Mouse (Mus musculus) cerebellum, postnatal 14 days (tissue): ENCODE results near the gene Cpa5.

Experiments used
- DNase-seq, 2 experiments: peaks; one replicate each; pipeline ENCODE4 v3.0.0; 2021; ENCODE audit warnings: mixed read lengths in 2 of 2

Cpa5 gene

DNA sequence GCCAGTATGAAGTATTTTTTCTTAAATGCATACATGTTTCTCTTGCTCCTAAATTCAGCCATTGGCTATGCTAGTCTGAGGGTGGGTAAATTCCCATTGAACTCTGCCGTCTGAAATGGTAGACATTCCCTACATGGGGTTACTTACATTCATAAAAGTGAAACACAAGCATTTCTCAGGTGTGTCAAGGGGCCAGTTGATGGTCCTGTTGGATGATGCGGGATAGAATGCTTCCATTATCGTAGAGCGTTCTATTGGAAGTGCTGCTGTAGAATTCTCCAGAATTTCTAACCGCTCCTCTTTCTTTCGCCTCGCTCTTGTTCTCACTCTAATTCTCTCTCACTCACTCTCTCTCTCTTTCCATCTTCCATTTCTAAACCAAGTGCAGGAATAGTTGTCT is at the start of gene Cpa5:
TSS of gene Cpa5 (plus strand) at position 301 of the 400 bp plus-strand sequence.
- no peak for DNase-seq

DNA sequence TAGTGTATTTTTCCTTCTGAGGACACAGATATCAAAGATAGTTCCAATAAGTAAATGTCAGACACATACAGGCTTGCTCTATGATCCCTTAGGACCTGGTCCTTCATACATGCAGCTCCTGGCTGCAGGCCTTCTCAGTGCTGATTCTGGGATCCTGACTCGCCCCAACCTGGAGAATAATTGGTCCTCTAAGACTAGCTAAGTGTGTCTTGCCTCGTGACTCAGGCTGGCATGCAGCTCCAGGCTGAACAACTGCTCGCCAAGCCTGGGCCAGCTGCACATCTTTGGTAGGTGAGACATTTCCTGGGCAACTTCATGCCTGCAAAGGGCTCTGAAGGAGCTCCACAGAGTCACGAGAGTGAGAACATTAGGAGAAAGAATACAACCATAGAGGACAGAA is 48.7 kb upstream of the Cpa5 start:
- no peak for DNase-seq

DNA sequence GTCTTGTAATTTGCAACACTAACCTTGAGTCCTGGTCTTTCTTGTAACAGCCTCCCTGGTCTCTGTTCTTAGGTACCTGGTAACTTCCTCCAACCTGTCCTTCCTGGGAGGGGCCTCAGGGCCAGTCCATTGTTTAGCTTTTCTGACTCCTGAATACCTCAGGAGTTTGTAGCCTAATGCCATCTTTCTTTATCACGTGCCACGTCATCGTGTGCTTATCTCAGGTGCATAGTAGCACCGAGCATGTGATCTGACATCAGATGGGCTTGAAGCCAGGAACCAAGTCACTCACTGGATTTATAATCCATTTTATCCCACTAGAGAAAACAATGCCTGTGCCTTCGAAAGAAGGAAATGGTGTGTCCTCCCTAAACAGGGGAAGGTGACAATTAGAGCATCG is 47.2 kb upstream of the Cpa5 start:
- DNase-seq, result no peak

DNA sequence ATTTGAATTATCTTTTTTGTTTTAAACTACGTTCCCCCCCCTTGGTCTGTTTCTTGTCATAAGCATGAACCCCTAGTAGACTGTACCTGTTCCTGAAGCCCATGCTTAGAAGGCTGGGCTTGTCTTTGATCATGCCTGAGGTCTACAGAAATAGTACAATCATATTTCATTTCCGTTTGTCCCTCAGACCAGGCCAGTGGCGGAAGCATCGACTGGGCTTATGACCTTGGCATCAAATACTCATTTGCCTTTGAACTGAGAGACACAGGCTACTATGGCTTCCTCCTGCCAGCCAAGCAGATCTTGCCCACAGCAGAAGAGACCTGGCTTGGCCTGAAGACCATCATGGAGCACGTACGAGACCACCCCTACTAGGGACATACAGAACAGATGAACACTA is 46.8 kb upstream of the Cpa5 start:
- no peak for DNase-seq

DNA sequence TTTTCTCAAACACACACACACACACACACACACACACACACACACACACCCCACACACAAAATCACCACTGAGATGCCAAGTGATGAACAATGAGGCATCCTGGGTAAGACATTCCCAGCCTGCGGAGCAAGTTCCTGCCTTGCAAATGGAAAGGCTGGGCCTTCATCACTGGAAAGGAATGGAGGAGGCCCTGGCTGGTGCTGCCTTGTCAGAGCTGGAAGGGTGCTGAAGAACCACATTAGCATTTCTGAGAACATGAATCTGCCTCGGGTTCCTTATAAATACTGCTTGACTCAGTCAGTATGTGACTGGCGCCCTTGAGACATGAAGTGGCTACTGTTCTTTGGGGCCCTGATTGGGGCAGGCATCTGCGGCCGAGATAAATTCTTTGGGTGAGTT is 42.7 kb upstream of the Cpa5 start, which contains the start of gene Cpa4:
TSS of gene Cpa4 (plus strand) at position 301 of the 400 bp plus-strand sequence.
- no peak for DNase-seq

DNA sequence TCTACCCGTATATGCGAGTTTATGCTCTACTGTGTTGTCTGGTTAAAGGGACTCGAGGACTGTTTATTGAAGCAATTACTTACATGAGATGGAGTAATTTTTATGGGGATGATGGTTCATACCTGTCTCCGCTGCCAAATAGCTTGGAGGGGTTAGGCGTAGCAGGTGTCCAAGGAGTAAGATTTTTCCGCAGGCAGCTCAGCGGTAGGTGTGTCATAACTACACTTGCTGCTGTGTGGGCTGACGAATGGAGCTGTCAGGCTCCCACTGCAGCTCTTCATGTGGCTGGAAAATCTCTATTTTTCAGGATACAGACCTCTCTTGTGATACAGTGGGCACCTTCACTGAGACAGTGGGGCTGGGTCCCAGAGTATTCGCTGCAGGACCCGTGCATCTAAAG is 41.5 kb upstream of the Cpa5 start:
- DNase-seq, result no peak

DNA sequence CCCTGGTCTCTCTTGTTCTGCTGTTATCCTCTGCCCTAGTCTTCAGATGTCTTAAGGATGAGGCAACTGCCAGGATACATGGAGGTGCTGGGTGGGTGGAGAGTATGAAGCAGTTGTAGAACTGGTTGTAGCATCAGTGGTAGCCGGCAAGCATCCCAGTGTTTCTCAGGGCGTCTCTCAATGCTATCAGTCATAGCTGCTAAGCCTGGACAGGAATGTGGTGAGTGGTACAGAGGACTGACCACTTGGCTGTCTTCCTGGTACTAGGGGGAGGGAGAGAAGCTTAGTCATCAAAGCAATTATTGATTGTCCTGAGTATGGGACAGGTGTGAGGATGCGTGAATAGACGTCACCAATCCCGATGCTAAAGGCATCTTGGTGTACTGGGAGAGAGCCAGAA is 40.8 kb upstream of the Cpa5 start:
- no peak for DNase-seq

DNA sequence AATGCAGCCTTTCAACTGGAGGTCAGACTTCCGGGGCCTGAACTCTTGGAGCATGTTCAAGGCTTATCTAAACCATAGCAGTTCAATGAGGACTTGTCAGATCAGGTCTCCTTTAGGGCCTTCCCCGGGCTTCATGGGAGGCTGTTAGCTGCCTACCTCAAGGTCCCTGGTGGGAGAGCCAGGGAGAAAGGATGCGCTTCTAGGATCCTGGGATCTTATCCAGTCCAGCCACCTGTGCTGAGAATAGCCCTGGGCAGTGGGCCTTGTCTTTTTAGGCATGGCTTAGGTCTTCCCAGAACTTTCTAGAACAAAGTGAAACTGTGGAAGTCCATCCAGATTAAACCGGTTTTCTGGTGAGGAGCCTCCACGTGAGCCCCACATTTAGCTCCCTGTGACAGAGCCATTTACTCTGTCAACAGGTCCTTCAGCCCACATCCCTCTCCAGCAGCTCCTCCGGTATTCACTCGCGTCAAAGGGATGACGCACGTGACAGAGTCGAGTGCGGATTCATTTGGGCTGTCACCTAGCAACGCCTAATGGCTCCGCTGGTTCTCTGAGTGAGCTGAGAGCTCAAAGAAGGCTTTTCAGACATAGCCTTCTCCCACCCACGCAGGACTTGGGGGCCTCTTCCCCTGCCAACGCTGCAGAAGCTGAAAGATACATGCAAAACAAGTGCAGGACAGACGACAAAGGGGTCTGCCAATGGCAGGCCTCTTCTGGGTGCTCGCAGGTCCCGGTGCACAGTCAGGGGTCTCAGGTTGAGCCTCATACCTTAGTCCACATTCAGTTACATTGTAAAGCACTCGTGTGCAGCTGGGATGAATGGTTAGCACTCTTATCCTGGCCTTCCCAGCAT is 38.1 kb upstream of the Cpa5 start:
- peak in 1 of 2 experiments; percentile 31 for DNase-seq

DNA sequence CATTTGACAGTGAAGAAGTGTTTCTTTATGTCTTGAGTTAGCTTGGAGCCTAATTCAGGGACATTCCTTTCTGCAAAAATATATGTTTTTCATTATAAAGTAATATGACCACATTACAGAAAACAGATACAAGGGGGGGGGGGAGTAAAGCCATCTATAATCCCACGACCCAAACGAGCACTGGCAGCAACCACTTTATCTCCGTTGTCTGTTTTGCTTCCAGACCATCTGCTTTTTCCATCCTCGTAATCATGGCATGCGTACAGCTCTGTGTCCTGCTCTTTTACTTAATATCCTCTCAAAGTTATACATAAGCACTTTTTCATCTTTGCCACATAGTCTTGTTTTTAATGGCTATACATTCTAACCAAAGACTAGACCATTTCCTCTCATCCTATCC is 37.4 kb upstream of the Cpa5 start:
- no peak for DNase-seq

DNA sequence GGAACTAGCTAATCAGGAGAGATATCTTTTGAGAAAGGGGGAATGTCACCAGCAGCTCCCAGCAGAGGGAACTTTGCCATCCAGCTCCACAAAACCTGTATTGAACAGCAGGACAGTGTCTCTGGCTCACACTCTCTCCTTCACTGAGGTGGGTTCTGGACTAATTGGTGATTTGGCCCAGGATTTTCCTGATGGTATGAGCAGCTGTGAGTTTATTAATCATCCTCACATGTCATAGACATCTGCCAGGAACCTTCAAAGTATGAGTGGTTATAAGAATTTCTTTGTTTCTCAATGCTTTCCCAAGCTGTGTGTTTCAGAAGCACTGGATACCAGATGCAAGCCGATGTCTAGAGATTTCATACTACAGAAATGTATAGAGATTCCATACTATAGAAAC is 35.9 kb upstream of the Cpa5 start:
- DNase-seq, result no peak

DNA sequence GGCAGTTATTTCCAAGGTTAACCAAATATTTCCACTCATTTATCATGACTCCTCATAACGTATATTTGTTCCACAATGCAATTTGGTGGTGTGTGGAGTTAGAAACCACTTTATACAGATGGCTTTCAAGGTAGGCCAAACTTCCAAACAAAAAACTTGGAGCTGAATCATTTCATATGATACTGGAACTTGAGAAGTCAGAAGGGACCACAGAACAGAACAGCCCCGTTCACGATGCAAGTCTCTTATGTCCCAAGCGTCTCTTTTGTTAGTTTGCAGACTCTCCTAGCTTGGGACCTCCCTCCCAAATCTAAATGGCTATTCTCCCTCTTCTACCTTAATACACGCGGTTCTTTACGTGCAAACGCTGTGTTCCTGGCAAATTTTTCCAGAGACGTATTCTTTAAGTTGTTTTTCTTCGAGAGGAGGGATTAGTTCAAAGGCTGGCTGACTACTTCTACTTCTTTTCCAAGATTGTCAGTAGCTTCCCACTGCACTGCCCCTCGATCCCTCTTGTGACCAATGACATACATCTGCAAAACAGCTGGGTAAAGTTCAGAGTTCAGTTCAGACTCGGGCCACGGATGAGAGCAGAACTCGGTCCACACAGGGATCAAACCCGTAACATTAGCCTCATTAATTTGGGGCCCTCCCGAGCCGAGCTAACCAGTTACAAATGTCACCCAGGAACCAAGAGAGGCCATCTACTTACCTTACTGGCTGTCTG is 34.2 kb upstream of the Cpa5 start:
- DNase-seq, result no peak

DNA sequence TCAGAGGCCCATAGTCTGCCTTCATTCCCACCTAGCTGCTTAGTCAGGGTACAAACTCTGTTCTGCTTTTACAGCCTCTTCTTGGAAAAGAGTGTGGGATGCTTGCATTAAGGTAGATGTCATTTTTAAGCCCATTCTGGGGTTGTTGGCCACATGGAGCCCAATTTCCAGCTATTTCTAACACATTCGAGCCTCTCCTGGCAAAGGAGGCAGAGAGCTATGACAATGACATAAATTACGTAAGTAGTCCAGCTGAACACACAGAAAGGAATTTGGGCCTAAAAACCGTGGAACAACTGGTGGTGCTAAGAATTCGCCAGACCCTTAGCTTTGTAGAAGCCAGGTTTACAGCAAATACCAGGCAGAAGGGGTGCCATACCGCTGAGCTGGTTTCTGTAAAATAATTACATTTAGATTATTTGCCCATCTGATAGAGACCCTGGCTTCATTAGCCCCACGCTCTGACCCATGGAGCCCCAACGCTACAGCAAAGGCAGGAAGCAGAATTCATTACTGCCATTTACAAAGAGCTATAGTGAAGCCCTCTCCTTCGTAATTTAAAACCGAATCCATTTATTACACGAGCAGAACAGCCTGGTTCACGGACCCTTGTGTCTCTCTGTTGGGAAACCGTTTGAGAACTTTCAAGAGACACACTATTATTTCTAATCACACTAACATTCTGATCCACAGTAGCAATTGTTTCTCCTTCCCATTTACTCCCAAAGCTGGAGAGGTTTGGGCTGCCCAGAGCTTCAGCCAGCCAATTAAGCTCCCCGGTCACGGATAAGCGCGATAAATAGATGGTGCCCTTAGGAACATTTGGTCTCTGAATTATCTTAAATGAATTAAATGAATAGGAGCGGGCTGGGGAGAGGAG is 30.6 kb upstream of the Cpa5 start:
- DNase-seq, result no peak

DNA sequence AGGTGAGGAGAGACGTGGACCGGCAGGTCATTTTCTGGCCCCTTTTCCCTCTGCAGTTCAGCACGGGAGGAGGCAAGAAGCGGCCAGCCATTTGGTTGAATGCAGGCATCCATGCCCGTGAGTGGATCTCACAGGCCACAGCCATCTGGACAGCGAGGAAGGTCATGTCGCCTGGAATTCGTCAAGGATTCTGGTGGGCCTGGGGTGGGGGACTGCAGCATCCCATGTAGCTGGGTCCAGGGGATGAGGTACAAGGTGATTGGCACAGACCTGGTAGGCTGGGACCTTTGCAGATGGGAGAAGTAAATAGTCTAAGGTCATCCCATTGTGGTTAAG is 30.0 kb upstream of the Cpa5 start:
- peak; percentile 28 to 42 for DNase-seq

DNA sequence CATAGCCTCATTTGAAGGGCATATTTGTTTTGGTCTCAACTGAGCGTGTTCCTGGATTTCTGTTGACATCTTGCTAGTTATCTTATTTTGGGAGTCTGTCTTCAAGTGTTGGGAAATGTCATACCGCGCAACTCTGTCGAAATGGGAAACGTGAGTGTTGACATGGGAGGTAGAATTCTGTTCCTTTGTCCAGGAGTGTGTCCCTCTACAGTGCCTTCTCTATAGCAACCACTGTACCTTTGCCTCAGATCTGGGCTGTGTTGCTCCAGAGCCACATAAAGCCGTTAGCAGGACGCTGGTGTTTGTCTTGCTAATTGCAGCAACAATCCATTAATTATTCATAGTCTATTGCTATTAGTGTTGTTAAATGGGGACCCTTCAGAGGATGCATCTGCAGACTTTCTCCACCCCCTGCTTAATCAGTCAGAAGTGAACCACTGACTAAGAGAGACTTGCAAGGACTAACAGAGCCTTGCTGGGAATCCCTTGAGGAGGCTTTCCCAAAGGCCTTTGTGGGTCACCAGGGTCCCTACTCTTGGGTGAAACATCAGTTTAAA is 23.8 kb upstream of the Cpa5 start:
- no peak for DNase-seq

DNA sequence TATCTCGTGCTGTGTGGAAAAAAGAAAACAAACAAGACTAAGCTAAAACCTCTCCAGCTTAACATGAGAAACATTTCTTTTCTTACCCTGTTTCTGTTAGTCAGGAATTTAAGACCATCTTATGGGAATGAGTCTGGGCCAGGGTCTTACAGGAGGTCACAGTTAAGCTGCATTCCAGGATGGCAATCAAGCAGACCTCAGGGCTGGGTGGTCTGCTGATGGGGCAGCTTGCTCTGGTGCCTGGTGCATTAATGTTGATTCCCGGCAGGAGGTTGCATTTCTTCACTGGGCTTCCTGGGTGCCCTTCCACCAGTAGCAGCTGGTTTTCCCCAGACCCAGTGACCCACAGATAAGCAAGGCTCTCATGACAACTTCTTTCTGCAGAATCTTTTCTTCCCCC is 21.0 kb upstream of the Cpa5 start:
- DNase-seq, result no peak

DNA sequence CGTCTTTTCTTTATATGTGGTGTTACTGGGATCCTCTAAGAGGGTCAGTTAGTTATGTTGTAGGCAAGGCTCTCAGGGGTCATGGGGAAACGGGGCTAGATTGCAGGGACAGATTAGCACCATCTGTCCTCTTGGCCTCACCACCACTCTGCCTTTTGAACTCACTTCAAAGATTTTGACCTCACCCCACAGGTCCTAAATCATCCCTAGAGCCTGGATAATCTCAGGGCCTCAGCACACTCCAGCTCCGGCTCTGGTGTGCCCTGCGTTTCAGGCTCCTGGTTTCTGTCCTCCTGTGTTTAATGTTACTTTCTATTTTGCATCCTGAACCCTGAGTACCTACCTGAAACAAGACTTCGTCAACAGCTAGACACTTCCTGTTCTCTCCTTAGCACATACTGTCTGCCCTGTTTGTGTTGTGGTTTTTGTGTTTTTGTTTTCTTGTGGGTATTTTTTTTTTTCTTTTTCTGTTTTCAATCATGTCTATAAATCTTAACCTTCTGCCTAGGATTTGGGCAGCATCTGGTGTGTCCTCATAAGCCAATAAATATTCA is 18.9 kb upstream of the Cpa5 start:
- DNase-seq, result no peak

DNA sequence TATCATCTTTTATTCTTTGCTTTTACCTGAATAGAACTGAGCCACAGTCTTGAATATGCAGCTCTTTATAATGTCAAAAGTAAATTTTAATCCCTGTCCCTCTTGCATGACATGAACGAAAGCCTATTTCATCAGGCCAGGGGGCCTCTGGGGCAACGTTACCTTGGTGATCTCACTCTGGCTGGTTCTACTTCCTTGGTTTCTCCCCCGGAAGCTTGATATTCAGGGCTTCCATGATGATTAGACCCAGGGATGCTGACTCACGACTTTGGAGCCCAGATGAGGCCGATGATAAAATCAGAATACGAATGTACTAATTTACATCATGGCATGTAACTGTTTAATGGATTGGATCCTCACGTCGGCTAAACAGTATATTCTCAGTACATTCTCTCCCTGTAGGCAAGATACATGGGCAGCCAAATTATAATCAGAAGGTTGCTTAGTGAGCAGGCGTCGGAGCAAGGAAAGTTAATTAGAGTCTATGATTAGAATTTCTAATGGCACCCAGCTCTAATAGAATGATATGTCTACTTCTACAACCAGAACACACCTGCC is 18.3 kb upstream of the Cpa5 start:
- no peak for DNase-seq

DNA sequence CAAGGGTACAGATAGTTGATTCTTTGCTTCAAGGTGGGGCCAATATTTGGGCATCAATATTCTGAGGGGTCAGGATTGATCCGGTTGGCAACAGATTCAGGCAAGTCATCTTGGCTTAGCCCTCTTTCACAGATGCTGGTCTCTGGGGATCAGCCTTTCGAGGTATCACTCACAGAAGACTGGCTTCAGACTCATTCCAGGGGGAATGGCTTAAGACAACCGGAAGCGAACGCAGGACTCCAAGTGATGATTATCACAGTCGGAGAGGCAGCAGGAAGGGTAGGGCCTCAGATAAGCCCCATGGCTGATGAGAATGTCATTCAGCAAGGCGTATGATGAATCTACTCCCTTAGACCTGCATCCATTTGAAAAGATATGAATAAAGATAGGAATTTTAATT is 16.4 kb upstream of the Cpa5 start:
- DNase-seq, result no peak

DNA sequence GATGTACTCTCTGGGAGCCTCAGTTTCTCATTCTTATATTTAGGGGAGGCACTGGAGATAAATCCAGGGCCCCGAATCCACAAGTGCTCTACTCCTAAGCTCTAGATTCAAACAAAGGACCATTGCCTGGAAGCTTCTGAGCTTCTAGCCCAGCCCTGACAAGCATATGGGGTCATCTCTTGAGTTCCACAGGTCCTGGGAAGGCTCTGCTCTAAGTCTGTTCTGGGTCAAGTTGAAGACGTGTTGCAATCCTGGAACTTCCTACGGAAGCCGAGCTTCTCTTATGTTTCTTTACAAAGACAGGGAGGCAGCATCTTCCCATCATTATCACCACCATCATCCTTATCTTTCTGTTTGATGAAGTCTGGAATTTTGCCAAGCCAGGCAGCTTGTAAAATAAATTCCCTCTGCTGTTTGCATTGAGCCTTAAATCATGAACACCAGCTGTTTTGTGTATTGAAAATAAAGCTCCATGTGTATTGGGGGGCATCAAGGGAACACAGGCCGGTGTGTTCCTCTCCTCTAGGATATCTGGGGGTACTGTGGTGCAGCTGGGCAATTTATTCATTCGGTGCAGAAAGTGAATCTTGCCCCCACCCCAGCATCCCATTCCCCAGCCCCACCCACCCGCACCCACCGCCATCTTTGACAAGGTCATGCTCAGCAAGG is 14.4 kb upstream of the Cpa5 start:
- DNase-seq, result no peak

DNA sequence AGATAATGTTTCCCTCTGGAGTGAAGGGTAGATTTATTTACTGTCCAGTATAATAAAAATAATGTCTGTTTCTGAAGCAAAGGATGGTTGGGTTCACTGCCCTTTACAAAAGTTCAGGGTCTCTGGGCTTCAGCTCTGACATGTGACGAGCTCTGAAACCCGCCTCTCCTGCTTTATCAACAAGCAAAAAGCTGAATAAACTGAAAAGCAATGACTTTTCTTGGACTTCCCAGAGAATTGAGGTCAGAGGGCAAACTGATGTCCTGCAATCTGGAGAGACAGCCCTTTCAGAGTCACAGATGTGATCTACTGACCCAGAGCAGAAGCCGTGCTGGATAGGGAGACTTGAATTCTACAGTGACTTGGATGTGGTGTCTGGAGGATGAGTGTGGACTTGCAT is 10.8 kb upstream of the Cpa5 start:
- no peak for DNase-seq

DNA sequence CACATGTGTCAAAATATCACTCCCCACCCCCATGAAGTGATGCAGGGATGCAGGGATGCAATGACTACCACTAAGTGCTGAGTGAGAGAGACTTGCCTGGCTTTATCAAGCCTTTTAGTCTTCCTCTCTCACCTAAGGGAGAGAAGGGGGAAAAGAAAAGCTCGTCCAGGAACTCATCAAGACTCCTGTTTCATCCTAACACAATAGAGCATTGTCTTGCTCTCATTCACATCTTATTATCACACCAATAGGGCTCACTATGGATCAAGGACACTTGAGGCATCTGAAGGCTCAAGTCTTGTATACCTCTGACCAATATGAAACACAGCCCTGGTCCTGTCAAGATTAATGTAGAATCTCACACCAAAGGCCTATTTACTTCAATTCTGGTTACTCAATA is 9.8 kb upstream of the Cpa5 start:
- no peak for DNase-seq

DNA sequence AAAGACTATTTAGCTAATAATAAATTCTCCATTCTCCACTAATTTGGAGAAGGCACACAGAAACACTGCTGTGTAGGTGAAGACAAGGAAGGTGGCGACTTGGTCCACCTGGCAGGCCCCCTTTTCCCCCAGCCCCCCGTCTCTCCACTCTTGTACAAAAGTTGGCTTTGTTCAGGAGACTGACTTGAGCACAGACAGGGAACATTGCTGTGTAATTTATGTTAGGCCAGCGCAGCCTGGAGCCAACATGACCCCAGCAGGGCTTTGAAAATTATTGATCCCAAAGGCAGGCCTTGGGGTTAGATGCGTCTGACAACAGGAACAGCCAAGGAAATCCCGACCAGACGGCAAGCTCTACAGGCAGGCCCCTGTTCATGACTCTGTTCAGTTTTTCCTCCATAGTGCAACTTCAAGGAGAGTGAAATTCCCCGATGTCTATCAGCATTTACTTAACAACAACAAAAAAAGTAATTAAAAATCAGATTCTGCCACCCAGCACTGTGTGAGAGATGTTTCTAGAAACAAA is 6.4 kb upstream of the Cpa5 start:
- DNase-seq, result no peak
